Mouse (Mus musculus): ENCODE measurements around the gene Hcn2. TPM values are rescaled to one million over a fixed set of nuclear protein-coding genes. Genes with fewer than 3 reads are reported as not detected.

Hcn2 gene
- under 1 TPM in 1 of 2 experiments, not detected in 1; 0.31 TPM for total RNA-seq (2023)

GRCm38 (mm10) chr10:79716254-79716987 is at the start of gene Hcn2:
Gene Hcn2, plus strand, starts transcription at chr10:79716634.

GRCm38 (mm10) chr10:79668771-79669575 is 47.5 kb upstream of the Hcn2 start, which contains the start of gene Tpgs1:
Gene Tpgs1, plus strand, starts transcription at chr10:79669369.

GRCm38 (mm10) chr10:79681591-79682245 is 34.7 kb upstream of the Hcn2 start, which contains the start of gene Cdc34:
Gene Cdc34, plus strand, starts transcription at chr10:79682195.

GRCm38 (mm10) chr10:79688720-79689119 is 27.7 kb upstream of the Hcn2 start, which contains the start of gene Gzmm:
Gene Gzmm, plus strand, starts transcription at chr10:79689020.

GRCm38 (mm10) chr10:79704065-79704969 is 12.1 kb upstream of the Hcn2 start, which contains the start of gene Bsg:
Gene Bsg, plus strand, starts transcription at chr10:79704491.

GRCm38 (mm10) chr10:79745898-79746773 is 29.7 kb downstream of the Hcn2 start, which contains the start of gene Polrmt:
Gene Polrmt, minus strand, starts transcription at chr10:79746581.

GRCm38 (mm10) chr10:79754856-79755516 is 38.6 kb downstream of the Hcn2 start, which contains the start of gene Fgf22:
Gene Fgf22, plus strand, starts transcription at chr10:79755076.

GRCm38 (mm10) chr10:79766508-79767325 is 50.3 kb downstream of the Hcn2 start, which contains the start of gene Rnf126:
Gene Rnf126, minus strand, starts transcription at chr10:79766952.

GRCm38 (mm10) chr10:79777103-79777531 is 60.7 kb downstream of the Hcn2 start, which contains the start of gene Fstl3:
Gene Fstl3, plus strand, starts transcription at chr10:79777272.

Other genes starting within 250 kb of the Hcn2 start
- gene Vmn2r83, start 247.9 kb upstream of the Hcn2 start, total RNA-seq (2023), result not detected
- gene Plpp2, start 182.8 kb upstream of the Hcn2 start, total RNA-seq (2023), result 1 to 10 TPM; 3.7 to 5.6 TPM
- gene Mier2, start 161.4 kb upstream of the Hcn2 start, total RNA-seq (2023), result 10 to 100 TPM; 10.0 to 10.2 TPM
- not detected for gene Theg, start 129.3 kb upstream of the Hcn2 start, total RNA-seq (2023)
- not detected for gene C2cd4c, start 102.6 kb upstream of the Hcn2 start, total RNA-seq (2023)
- gene Shc2, start 78.7 kb upstream of the Hcn2 start, total RNA-seq (2023), result under 1 TPM in 1 of 2 experiments, not detected in 1; 0.18 TPM
- gene Odf3l2, start 70.9 kb upstream of the Hcn2 start, total RNA-seq (2023), result not detected
- not detected for gene Madcam1, start 52.1 kb upstream of the Hcn2 start, total RNA-seq (2023)
- 10 to 100 TPM; 20.0 to 24.9 TPM for gene Tpgs1, start 47.3 kb upstream of the Hcn2 start, total RNA-seq (2023)
- gene Cdc34, start 34.4 kb upstream of the Hcn2 start, total RNA-seq (2023), result 10 to 100 TPM; 68.4 to 73.0 TPM
- gene Gzmm, start 27.6 kb upstream of the Hcn2 start, total RNA-seq (2023), result 1 to 10 TPM; 1.2 to 2.0 TPM
- 100 to 1,000 TPM; 142 to 159 TPM for gene Bsg, start 12.1 kb upstream of the Hcn2 start, total RNA-seq (2023)
- gene Polrmt, start 29.9 kb downstream of the Hcn2 start, total RNA-seq (2023), result 10 to 100 TPM; 12.2 to 14.2 TPM
- gene Fgf22, start 38.4 kb downstream of the Hcn2 start, total RNA-seq (2023), result not detected
- 10 to 100 TPM; 23.5 to 29.1 TPM for gene Rnf126, start 50.3 kb downstream of the Hcn2 start, total RNA-seq (2023)
- 1 to 10 TPM; 4.3 to 4.5 TPM for gene Fstl3, start 60.6 kb downstream of the Hcn2 start, total RNA-seq (2023)
- gene Prss57, start 74.3 kb downstream of the Hcn2 start, total RNA-seq (2023), result 10 to 100 TPM; 22.9 to 23.5 TPM
- 100 to 1,000 TPM; 118 to 122 TPM for gene Palm, start 76.9 kb downstream of the Hcn2 start, total RNA-seq (2023)
- gene Misp, start 104.4 kb downstream of the Hcn2 start, total RNA-seq (2023), result 1 to 10 TPM in 1 of 2 experiments, under 1 TPM in 1; 0.64 to 1.1 TPM
- 100 to 1,000 TPM; 255 to 282 TPM for gene Ptbp1, start 137.8 kb downstream of the Hcn2 start, total RNA-seq (2023)
- gene Prtn3, start 157.8 kb downstream of the Hcn2 start, total RNA-seq (2023), result 100 to 1,000 TPM; 525 to 560 TPM
- gene Plppr3, start 158.0 kb downstream of the Hcn2 start, total RNA-seq (2023), result 10 to 100 TPM; 20.1 to 25.2 TPM
- gene Elane, start 169.6 kb downstream of the Hcn2 start, total RNA-seq (2023), result 100 to 1,000 TPM; 647 to 654 TPM
- under 1 TPM in 1 of 2 experiments, not detected in 1; 0.46 TPM for gene Cfd, start 174.2 kb downstream of the Hcn2 start, total RNA-seq (2023)
- gene Med16, start 192.3 kb downstream of the Hcn2 start, total RNA-seq (2023), result 10 to 100 TPM; 33.3 to 34.5 TPM
- gene Gm26602, start 194.2 kb downstream of the Hcn2 start, total RNA-seq (2023), result not detected
- 1 to 10 TPM; 4.2 to 5.2 TPM for gene Kiss1r, start 200.3 kb downstream of the Hcn2 start, total RNA-seq (2023)
- 100 to 1,000 TPM; 448 to 486 TPM for gene R3hdm4, start 204.6 kb downstream of the Hcn2 start, total RNA-seq (2023)
- 100 to 1,000 TPM; 176 to 193 TPM for gene Arid3a, start 210.4 kb downstream of the Hcn2 start, total RNA-seq (2023)
- gene Wdr18, start 243.5 kb downstream of the Hcn2 start, total RNA-seq (2023), result 1 to 10 TPM; 8.5 to 9.7 TPM

Data from neutrophil, adult 83 days (primary cell).